Mouse (Mus musculus): ENCODE measurements around the gene Zpld1. TPM values are rescaled to one million over a fixed set of nuclear protein-coding genes. Genes with fewer than 3 reads are reported as not detected.

Gene Zpld1
- polyA plus RNA-seq (2012; ENCODE audit: insufficient read depth, insufficient read length, missing spikeins): not detected in 2 replicates

GRCm38 (mm10) chr16:55297886-55298285 lies at the start of gene Zpld1:
Gene Zpld1, minus strand, starts transcription at chr16:55297986.
- Histone ChIP-seq H3K4me3 (ENCODE audit: insufficient read depth, low read length) (no peak within 1 kb of the TSS), H3K27ac (ENCODE audit: insufficient read depth, low read depth, low read length) (no peak within 1 kb of the TSS), H3K4me1 (ENCODE audit: control insufficient read depth, insufficient read depth, low read length) (no peaks in the 10 kb centered on the region)
- no peak for TF ChIP-seq POLR2A (IDR thresholded peaks at IDR 0.05; ENCODE audit: borderline replicate concordance, low read depth, low read length)
- TF ChIP-seq CTCF (IDR thresholded peaks at IDR 0.05; ENCODE audit: low read depth, low read length): no peak

GRCm38 (mm10) chr16:55345644-55346043 lies 47.9 kb upstream of the Zpld1 start:
- TF ChIP-seq POLR2A (IDR thresholded peaks at IDR 0.05; ENCODE audit: borderline replicate concordance, low read depth, low read length) (no peak), CTCF (IDR thresholded peaks at IDR 0.05; ENCODE audit: low read depth, low read length) (no peak)
- H3K27ac ChIP-seq (ENCODE audit: insufficient read depth, low read depth, low read length): no peak overlapping the region
- no peak overlapping the region for H3K4me3 ChIP-seq (ENCODE audit: insufficient read depth, low read length)
- no peaks in the 10 kb centered on the region for H3K4me1 ChIP-seq (ENCODE audit: control insufficient read depth, insufficient read depth, low read length)

- H3K27ac ChIP-seq (ENCODE audit: insufficient read depth, low read depth, low read length): no peak overlapping the region
- no peak overlapping the region for H3K4me3 ChIP-seq (ENCODE audit: insufficient read depth, low read length)
- TF ChIP-seq CTCF (IDR thresholded peaks at IDR 0.05; ENCODE audit: low read depth, low read length) (no peak), POLR2A (IDR thresholded peaks at IDR 0.05; ENCODE audit: borderline replicate concordance, low read depth, low read length) (no peak)
- no peaks in the 10 kb centered on the region for H3K4me1 ChIP-seq (ENCODE audit: control insufficient read depth, insufficient read depth, low read length)
These were observed 24.0 kb upstream of the Zpld1 start for GRCm38 (mm10) chr16:55321542-55322514.

- H3K4me3 ChIP-seq (ENCODE audit: insufficient read depth, low read length): no peak overlapping the region
- no peak overlapping the region for H3K27ac ChIP-seq (ENCODE audit: insufficient read depth, low read depth, low read length)
- H3K4me1 ChIP-seq (ENCODE audit: control insufficient read depth, insufficient read depth, low read length): no peaks in the 10 kb centered on the region
- TF ChIP-seq POLR2A (IDR thresholded peaks at IDR 0.05; ENCODE audit: borderline replicate concordance, low read depth, low read length) (no peak), CTCF (IDR thresholded peaks at IDR 0.05; ENCODE audit: low read depth, low read length) (no peak)
These were observed 19.2 kb upstream of the Zpld1 start for GRCm38 (mm10) chr16:55316996-55317395.

- TF ChIP-seq CTCF (IDR thresholded peaks at IDR 0.05; ENCODE audit: low read depth, low read length): no peak
- no peak for TF ChIP-seq POLR2A (IDR thresholded peaks at IDR 0.05; ENCODE audit: borderline replicate concordance, low read depth, low read length)
These were observed 14.3 kb upstream of the Zpld1 start for GRCm38 (mm10) chr16:55312106-55312505.

GRCm38 (mm10) chr16:55282696-55283095 lies 15.1 kb downstream of the Zpld1 start:
- TF ChIP-seq POLR2A (IDR thresholded peaks at IDR 0.05; ENCODE audit: borderline replicate concordance, low read depth, low read length): no peak
- no peak for TF ChIP-seq CTCF (IDR thresholded peaks at IDR 0.05; ENCODE audit: low read depth, low read length)
- no peak overlapping the region for H3K27ac ChIP-seq (ENCODE audit: insufficient read depth, low read depth, low read length)
- H3K4me3 ChIP-seq (ENCODE audit: insufficient read depth, low read length): no peak overlapping the region
- no peaks in the 10 kb centered on the region for H3K4me1 ChIP-seq (ENCODE audit: control insufficient read depth, insufficient read depth, low read length)

More at GRCm38 (mm10) chr16:55312106-55312505, 14.3 kb upstream of the Zpld1 start:
- Histone ChIP-seq H3K4me3 (ENCODE audit: insufficient read depth, low read length) (no peak overlapping the region), H3K4me1 (ENCODE audit: control insufficient read depth, insufficient read depth, low read length) (no peaks in the 10 kb centered on the region), H3K27ac (ENCODE audit: insufficient read depth, low read depth, low read length) (no peak overlapping the region)

GRCm38 (mm10) chr16:55277447-55277846 lies 20.3 kb downstream of the Zpld1 start:
- no peak overlapping the region for H3K4me3 ChIP-seq (ENCODE audit: insufficient read depth, low read length)
- no peak overlapping the region for H3K27ac ChIP-seq (ENCODE audit: insufficient read depth, low read depth, low read length)
- no peak for TF ChIP-seq POLR2A (IDR thresholded peaks at IDR 0.05; ENCODE audit: borderline replicate concordance, low read depth, low read length)
- TF ChIP-seq CTCF (IDR thresholded peaks at IDR 0.05; ENCODE audit: low read depth, low read length): no peak
- no peaks in the 10 kb centered on the region for H3K4me1 ChIP-seq (ENCODE audit: control insufficient read depth, insufficient read depth, low read length)

- Histone ChIP-seq H3K4me3 (ENCODE audit: insufficient read depth, low read length) (no peak overlapping the region), H3K4me1 (ENCODE audit: control insufficient read depth, insufficient read depth, low read length) (no peaks in the 10 kb centered on the region), H3K27ac (ENCODE audit: insufficient read depth, low read depth, low read length) (no peak overlapping the region)
- TF ChIP-seq CTCF (IDR thresholded peaks at IDR 0.05; ENCODE audit: low read depth, low read length) (no peak), POLR2A (IDR thresholded peaks at IDR 0.05; ENCODE audit: borderline replicate concordance, low read depth, low read length) (no peak)
These were observed 32.5 kb downstream of the Zpld1 start for GRCm38 (mm10) chr16:55265281-55265680.

- no peak for TF ChIP-seq CTCF (IDR thresholded peaks at IDR 0.05; ENCODE audit: low read depth, low read length)
- TF ChIP-seq POLR2A (IDR thresholded peaks at IDR 0.05; ENCODE audit: borderline replicate concordance, low read depth, low read length): no peak
- Histone ChIP-seq H3K4me3 (ENCODE audit: insufficient read depth, low read length) (no peak overlapping the region), H3K27ac (ENCODE audit: insufficient read depth, low read depth, low read length) (no peak overlapping the region), H3K4me1 (ENCODE audit: control insufficient read depth, insufficient read depth, low read length) (no peaks in the 10 kb centered on the region)
These were observed 36.8 kb downstream of the Zpld1 start for GRCm38 (mm10) chr16:55260862-55261574.
